Comparison of ENCODE assay signal across 8 mouse cellular contexts in the genomic region with DNA sequence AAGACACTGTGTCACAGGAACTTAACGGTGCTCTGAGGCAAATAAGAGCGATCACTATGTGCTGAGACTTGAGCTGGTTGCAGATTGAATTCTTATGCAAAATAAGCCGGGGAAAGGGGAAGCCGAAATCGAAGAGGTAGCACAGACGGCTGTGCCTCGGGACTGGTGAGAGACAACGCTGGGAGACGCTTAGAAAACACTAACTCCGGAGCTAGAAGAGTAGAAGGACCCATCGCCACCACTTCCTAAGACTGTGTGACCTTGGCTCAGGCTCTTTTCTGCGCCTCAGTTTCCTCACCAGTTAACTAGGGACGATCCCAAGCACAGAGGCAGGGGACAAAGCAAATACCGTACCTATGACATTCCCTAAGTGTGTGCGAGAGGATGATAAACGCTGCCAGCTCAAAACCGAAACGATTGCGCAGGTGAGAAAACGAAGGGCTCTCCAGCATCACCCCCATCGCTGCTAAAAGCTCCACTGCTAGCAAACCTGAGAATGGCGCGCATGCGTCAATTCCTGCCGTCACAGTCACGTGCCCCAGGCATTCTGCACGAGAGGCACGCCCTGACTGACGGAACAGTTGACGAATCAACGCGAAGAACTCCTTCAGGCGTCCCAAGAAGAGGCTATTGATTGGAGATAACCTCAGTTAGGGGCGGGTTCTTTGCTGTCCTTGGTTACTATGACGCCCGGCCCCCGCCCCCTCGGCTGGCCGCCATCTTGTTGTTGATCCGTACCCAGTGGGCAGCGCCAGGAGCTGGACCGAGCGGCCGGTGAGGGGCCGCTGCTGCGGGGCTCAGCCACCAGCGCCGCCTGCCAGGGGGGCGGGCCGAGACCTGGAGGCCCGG. TPM values are rescaled to one million over a fixed set of nuclear protein-coding genes. Genes with fewer than 3 reads are reported as not detected.
DNase-seq lines count a peak whose midpoint lies in the region; ATAC-seq lines count a peak whose summit lies in the region.

Gene Ip6k1, plus strand, starts transcription at position 580 of the 849 bp plus-strand sequence.

- no peaks in the 10 kb centered on the region for H3K9me3 ChIP-seq in lung, embryonic 16.5 days (ENCODE audit: control insufficient read depth, low read length)

- ATAC-seq in hematopoietic stem cell, adult 5-6 weeks (replicated peaks in 1 of 2; ENCODE audit: insufficient read depth in 1 of 2, low FRiP score in 2 of 2, low TSS enrichment in 1 of 2, low read depth in 1 of 2, poor library complexity in 2 of 2, severe bottlenecking in 2 of 2): peak; percentile 99 to 100
- peak; percentile 100 for ATAC-seq in lung, embryonic 16.5 days (ENCODE audit: low read depth)

- peak within 1 kb of the TSS; percentile 69 for H3K4me2 ChIP-seq in lung, embryonic 16.5 days (ENCODE audit: low read depth, low read length)

- DNase-seq in MEL-GATA-1-ER (ENCODE audit: extremely low read depth, low read depth): peak; percentile 99
- peak; percentile 100 for DNase-seq in cerebellum, adult 8-10 months
- DNase-seq in forelimb bud, embryonic 11.5 days (ENCODE audit: low read depth, low spot score): peak; percentile 100
- peak; percentile 100 for DNase-seq in layer of hippocampus, adult 9-10 months (ENCODE audit: low spot score)
- peak; percentile 99 for DNase-seq in ovary, postnatal 10 days (ENCODE audit: low spot score)
- peak; percentile 100 for DNase-seq in thymus, postnatal 10 days (ENCODE audit: low spot score in 2 of 2)

- under 1% methylated on average over 51 of the region's 51 CpGs for WGBS in lung, embryonic 16.5 days

- no peaks in the 10 kb centered on the region for H3K36me3 ChIP-seq in lung, embryonic 16.5 days (ENCODE audit: control insufficient read depth, insufficient read depth, low read length)

- peak within 1 kb of the TSS; percentile 94 for H3K27ac ChIP-seq in lung, embryonic 16.5 days (ENCODE audit: low read length)

- peak within 1 kb of the TSS; percentile 100 for H3K9ac ChIP-seq in lung, embryonic 16.5 days (ENCODE audit: low read length)

- no peaks in the 10 kb centered on the region for H3K27me3 ChIP-seq in lung, embryonic 16.5 days (ENCODE audit: control insufficient read depth, insufficient read depth, low read depth, low read length)

- H3K4me3 ChIP-seq in lung, embryonic 16.5 days (ENCODE audit: low read length): peak within 1 kb of the TSS; percentile 99

- peaks cover 14% of the 10 kb centered on the region for H3K4me1 ChIP-seq in lung, embryonic 16.5 days (replicated peaks; ENCODE audit: control insufficient read depth, insufficient read depth, low read length)

RNA-seq across cellular contexts. Expression of gene Ip6k1, which starts in this region (rescaled TPM):
- total RNA-seq in hematopoietic stem cell, adult 5-6 weeks (2017): 45.7 and 127 TPM in 2 replicates
- polyA plus RNA-seq in lung, embryonic 16.5 days (2015; fragmentation: Nextera tagmentation; extraction: Ambion mirVana): 55.3 and 57.5 TPM in 2 replicates

Comparison
In these comparisons a context has a peak if more than half of its experiments do, and no peak if none do; other contexts are left out.
1. Peak in every context shown above with its lines: DNase-seq, ATAC-seq, H3K4me3 ChIP-seq and H3K27ac ChIP-seq.